Mouse (Mus musculus): ENCODE data around the gene Rad9a. TPM values are rescaled to one million over a fixed set of nuclear protein-coding genes. Genes with fewer than 3 reads are reported as not detected.

Rad9a gene
- total and polyA plus RNA-seq, 3 experiments = 21.3 to 37.9 TPM; not detected in 1

DNA sequence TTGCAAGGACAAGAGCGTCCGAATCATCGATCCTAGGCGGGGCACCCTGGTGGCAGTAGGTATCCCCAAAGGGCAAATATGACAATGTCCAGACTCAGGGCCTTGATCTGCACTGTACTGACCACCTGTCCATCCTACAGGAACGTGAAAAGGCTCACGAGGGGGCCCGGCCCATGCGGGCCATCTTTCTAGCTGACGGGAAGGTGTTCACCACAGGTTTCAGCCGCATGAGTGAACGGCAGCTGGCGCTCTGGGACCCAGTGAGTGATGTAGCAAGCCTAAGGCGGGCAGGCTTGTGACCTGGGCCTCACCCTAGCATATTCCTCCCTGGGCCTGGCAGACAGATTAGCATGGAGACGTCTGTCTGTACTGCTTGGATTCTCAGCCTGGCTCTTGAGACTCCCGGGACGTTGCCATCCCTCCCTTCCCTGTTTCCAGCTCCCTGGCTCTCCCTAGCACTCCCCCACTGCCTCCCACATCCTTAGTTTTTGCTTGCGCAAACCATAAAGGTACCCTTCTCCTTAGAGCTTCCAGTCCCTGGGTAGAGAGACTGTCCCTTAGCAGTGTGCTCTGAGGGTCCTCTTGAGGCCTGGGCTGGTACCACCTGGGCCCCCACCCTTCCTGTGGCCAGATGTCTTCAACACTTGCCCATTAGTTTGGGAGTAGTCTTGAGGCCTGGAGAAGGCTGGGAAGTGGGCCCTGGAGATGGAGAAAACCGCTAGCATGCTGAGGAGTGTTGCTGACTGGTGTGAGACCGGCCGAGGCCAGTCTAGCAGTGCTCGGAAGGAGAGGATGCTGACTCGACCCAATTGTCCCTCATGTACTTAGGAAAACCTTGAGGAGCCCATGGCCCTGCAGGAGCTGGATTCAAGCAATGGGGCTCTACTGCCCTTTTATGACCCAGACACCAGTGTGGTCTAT lies 50.6 kb downstream of the Rad9a start:
- TF ChIP-seq CHD1 (IDR thresholded peaks at IDR 0.05; ENCODE audit: low read depth, low read length) (no peak), CTCF (IDR thresholded peaks at IDR 0.05 in 2 of 3, conservative IDR thresholded peaks at IDR 0.05 in 1 of 3; ENCODE audit: control insufficient read depth in 1 of 3, insufficient read depth in 1 of 3, low read depth in 2 of 3, low read length in 3 of 3, poor library complexity in 1 of 3, severe bottlenecking in 1 of 3) (no peak), UBTF (IDR thresholded peaks at IDR 0.05; ENCODE audit: borderline replicate concordance, insufficient read depth, low read depth, low read length) (no peak), USF2 (IDR thresholded peaks at IDR 0.05; ENCODE audit: borderline replicate concordance in 1 of 2, insufficient read depth in 1 of 2, low read depth in 1 of 2, low read length in 2 of 2) (no peak), ZC3H11A (IDR thresholded peaks at IDR 0.05; ENCODE audit: low read depth, low read length) (no peak), TCF12 (IDR thresholded peaks at IDR 0.05; ENCODE audit: low read depth, low read length) (no peak), GATA1 (IDR thresholded peaks at IDR 0.05; ENCODE audit: low read depth, low read length) (no peak), POLR2A (IDR thresholded peaks at IDR 0.05; ENCODE audit: control insufficient read depth in 1 of 2, insufficient read depth in 1 of 2, low read depth in 1 of 2, low read length in 2 of 2, poor library complexity in 1 of 2) (no peak), NELFE (IDR thresholded peaks at IDR 0.05; ENCODE audit: low read depth, low read length) (no peak), MAX (IDR thresholded peaks at IDR 0.05; ENCODE audit: low read length) (no peak), MYC (IDR thresholded peaks at IDR 0.05; ENCODE audit: low read depth, low read length) (no peak), ELF1 (IDR thresholded peaks at IDR 0.05; ENCODE audit: low read depth, low read length) (no peak), NRF1 (IDR thresholded peaks at IDR 0.05; ENCODE audit: insufficient read depth, low read depth, low read length, poor library complexity, severe bottlenecking) (no peak), POLR2AphosphoS2 (IDR thresholded peaks at IDR 0.05; ENCODE audit: low read length) (no peak), ZMIZ1 (IDR thresholded peaks at IDR 0.05; ENCODE audit: low read depth, low read length) (no peak), HCFC1 (IDR thresholded peaks at IDR 0.05; ENCODE audit: low read depth, low read length) (no peak), CHD2 (IDR thresholded peaks at IDR 0.05; ENCODE audit: low read length) (no peak), RCOR1 (IDR thresholded peaks at IDR 0.05; ENCODE audit: low read depth, low read length) (no peak), USF1 (IDR thresholded peaks at IDR 0.05; ENCODE audit: low read depth, low read length) (no peak), ETS1 (IDR thresholded peaks at IDR 0.05; ENCODE audit: low read depth, low read length) (no peak)
- H3K27ac ChIP-seq (ENCODE audit: control insufficient read depth, low read depth, low read length) = no peak overlapping the region
- no peaks in the 10 kb centered on the region for H3K9me3 ChIP-seq (replicated peaks; ENCODE audit: insufficient read depth, low read length)
- no peak overlapping the region for H3K4me3 ChIP-seq (ENCODE audit: control insufficient read depth in 1 of 2, insufficient read depth in 1 of 2, low read depth in 2 of 2, low read length in 2 of 2)
- H3K36me3 ChIP-seq (ENCODE audit: control insufficient read depth in 1 of 2, insufficient read depth in 2 of 2, low read length in 2 of 2) = peaks cover 1 to 5% of the 10 kb centered on the region in 2 experiments; a peak in 2 of 4 replicates
- no peak for DNase-seq (ENCODE audit: low read depth, low spot score)
- H3K27me3 ChIP-seq (ENCODE audit: control insufficient read depth in 1 of 2, insufficient read depth in 2 of 2, low read length in 2 of 2) = no peaks in the 10 kb centered on the region
- no peak overlapping the region for H3K9ac ChIP-seq (ENCODE audit: control insufficient read depth, low read depth, low read length, poor library complexity, severe bottlenecking)
- H3K4me1 ChIP-seq (ENCODE audit: control insufficient read depth in 1 of 2, insufficient read depth in 2 of 2, low read length in 2 of 2) = peaks cover 9 to 22% of the 10 kb centered on the region in 2 experiments; a peak in 3 of 4 replicates
- H3K79me2 ChIP-seq (ENCODE audit: control insufficient read depth, insufficient read depth, low read length, poor library complexity) = peaks cover 15% of the 10 kb centered on the region
